Mouse (Mus musculus) liver, embryonic 15.5 days (tissue): ENCODE measurements at regions not wholly inside any gene's neighbourhood (a gene's known extent, or its start where the extent isn't known, plus 50 kb on each side); places are given as distances from the start of the nearest gene placed in this dataset.
"Not testable (repeated sequence)": the region's sequence is repeated elsewhere in the genome, so short reads cannot be mapped to it uniquely, and the experiment has no call there.

ENCODE experiments used
- ATAC-seq: fragments of 200-750 bp; cut with Nextera tagmentation; 2 replicates; pipeline ENCODE4 v1.8.0; 2017; ENCODE audit warnings: moderate number of reproducible peaks, mild to moderate bottlenecking, moderate library complexity; ENCODE audit not compliant: insufficient read depth
- H3K27ac ChIP-seq: fragments of 300-500 bp; sonication (generic); replicated peaks from 2 replicates; pipeline ENCODE4 v1.5.1; 2015; ENCODE audit warnings: mild to moderate bottlenecking, inconsistent platforms
- H3K27me3 ChIP-seq: fragments of 300-500 bp; sonication (generic); 2 replicates; pipeline ENCODE4 v1.6.1; 2015; ENCODE audit warnings: mild to moderate bottlenecking, inconsistent platforms
- H3K36me3 ChIP-seq: fragments of 300-500 bp; sonication (generic); replicated peaks from 2 replicates; pipeline ENCODE4 v1.6.1; 2015; ENCODE audit warnings: moderate library complexity, mild to moderate bottlenecking, inconsistent platforms
- H3K4me1 ChIP-seq: fragments of 300-500 bp; sonication (generic); replicated peaks from 2 replicates; pipeline ENCODE4 v1.6.1; 2015; ENCODE audit warnings: inconsistent platforms
- H3K4me2 ChIP-seq: fragments of 300-500 bp; sonication (generic); 2 replicates; pipeline ENCODE4 v1.6.1; 2015; ENCODE audit warnings: moderate library complexity, mild to moderate bottlenecking, inconsistent platforms
- H3K4me3 ChIP-seq: fragments of 300-500 bp; sonication (generic); replicated peaks from 2 replicates; pipeline ENCODE4 v1.5.1; 2015; ENCODE audit warnings: mild to moderate bottlenecking, inconsistent platforms
- H3K9ac ChIP-seq: fragments of 300-500 bp; sonication (generic); 2 replicates; pipeline ENCODE4 v1.6.1; 2015; ENCODE audit warnings: moderate library complexity, mild to moderate bottlenecking, inconsistent platforms
- H3K9me3 ChIP-seq: fragments of 300-500 bp; sonication (generic); replicated peaks from 2 replicates; pipeline ENCODE4 v1.6.1; 2016; ENCODE audit warnings: inconsistent platforms
- WGBS: fragments of 180-500 bp; shearing (Covaris S2); methylation state at CpG from one replicate; pipeline ENCODE4 v1.1.7; 2015; ENCODE audit warnings: mixed read lengths; ENCODE audit not compliant: insufficient replicate concordance; 5-methylcytosine and 5-hydroxymethylcytosine counted together

GRCm38 (mm10) chr4:94406922-94407321 lies 149.4 kb upstream of the Gm10306 start:
- no peak for ATAC-seq
- Histone ChIP-seq H3K9me3 (no peaks in the 10 kb centered on the region), H3K27ac (no peak overlapping the region), H3K27me3 (no peaks in the 10 kb centered on the region), H3K36me3 (no peaks in the 10 kb centered on the region), H3K4me2 (no peak overlapping the region), H3K4me1 (no peaks in the 10 kb centered on the region), H3K4me3 (no peak overlapping the region), H3K9ac (no peak overlapping the region)
- WGBS = 79% methylated on average over 1 of the region's 1 CpGs

- H3K9ac ChIP-seq = no peak overlapping the region
- 66% methylated on average over 4 of the region's 4 CpGs for WGBS
- no peak overlapping the region for H3K4me2 ChIP-seq
- no peaks in the 10 kb centered on the region for H3K9me3 ChIP-seq
- H3K27me3 ChIP-seq = no peaks in the 10 kb centered on the region
- no peak for ATAC-seq
- no peaks in the 10 kb centered on the region for H3K36me3 ChIP-seq
- no peaks in the 10 kb centered on the region for H3K4me1 ChIP-seq
- H3K27ac ChIP-seq = no peak overlapping the region
- no peak overlapping the region for H3K4me3 ChIP-seq
Observed at GRCm38 (mm10) chr4:94407503-94407902, 148.8 kb upstream of the Gm10306 start.

- Histone ChIP-seq H3K27me3 (no peaks in the 10 kb centered on the region), H3K4me2 (no peak overlapping the region), H3K4me1 (no peaks in the 10 kb centered on the region), H3K27ac (no peak overlapping the region), H3K36me3 (no peaks in the 10 kb centered on the region), H3K4me3 (no peak overlapping the region), H3K9me3 (no peaks in the 10 kb centered on the region), H3K9ac (no peak overlapping the region)
- no peak for ATAC-seq
- WGBS = 65% methylated on average over 2 of the region's 2 CpGs
Observed at GRCm38 (mm10) chr4:94412661-94413060, 143.7 kb upstream of the Gm10306 start.

- WGBS = 37% methylated on average over 10 of the region's 10 CpGs
Observed at GRCm38 (mm10) chr4:94425525-94425924, 130.8 kb upstream of the Gm10306 start.

GRCm38 (mm10) chr4:94427581-94427980 lies 128.8 kb upstream of the Gm10306 start:
- Histone ChIP-seq H3K27ac (no peak overlapping the region), H3K9ac (no peak overlapping the region), H3K36me3 (no peaks in the 10 kb centered on the region), H3K4me1 (no peaks in the 10 kb centered on the region), H3K4me3 (no peak overlapping the region), H3K27me3 (no peaks in the 10 kb centered on the region), H3K9me3 (no peaks in the 10 kb centered on the region), H3K4me2 (no peak overlapping the region)
- 67% methylated on average over 5 of the region's 5 CpGs for WGBS
- ATAC-seq = no peak

More at GRCm38 (mm10) chr4:94425525-94425924, 130.8 kb upstream of the Gm10306 start:
- H3K4me3 ChIP-seq, H3K27ac ChIP-seq, H3K4me2 ChIP-seq, H3K27me3 ChIP-seq, H3K4me1 ChIP-seq, H3K36me3 ChIP-seq, H3K9ac ChIP-seq, ATAC-seq, H3K9me3 ChIP-seq: not testable (repeated sequence)

GRCm38 (mm10) chr4:94432005-94432404 lies 124.3 kb upstream of the Gm10306 start:
- Histone ChIP-seq H3K4me2 (no peak overlapping the region), H3K4me1 (no peaks in the 10 kb centered on the region), H3K27me3 (no peaks in the 10 kb centered on the region), H3K36me3 (no peaks in the 10 kb centered on the region), H3K9me3 (no peaks in the 10 kb centered on the region), H3K9ac (no peak overlapping the region), H3K4me3 (no peak overlapping the region), H3K27ac (no peak overlapping the region)
- 41% methylated on average over 3 of the region's 3 CpGs for WGBS
- no peak for ATAC-seq

GRCm38 (mm10) chr4:94437717-94438435 lies 118.5 kb upstream of the Gm10306 start:
- H3K4me2 ChIP-seq = no peak overlapping the region
- no peak overlapping the region for H3K27ac ChIP-seq
- H3K4me3 ChIP-seq = no peak overlapping the region
- H3K9me3 ChIP-seq = no peaks in the 10 kb centered on the region
- no peaks in the 10 kb centered on the region for H3K36me3 ChIP-seq
- ATAC-seq = no peak
- WGBS = 23% methylated on average over 10 of the region's 10 CpGs
- H3K9ac ChIP-seq = no peak overlapping the region
- H3K4me1 ChIP-seq = peaks cover 5% of the 10 kb centered on the region; the same call in 1 of the 2 replicates
- H3K27me3 ChIP-seq = no peaks in the 10 kb centered on the region

GRCm38 (mm10) chr4:94439159-94439836 lies 117.0 kb upstream of the Gm10306 start:
- 60% methylated on average over 6 of the region's 6 CpGs for WGBS
- Histone ChIP-seq H3K27ac (no peak overlapping the region), H3K27me3 (no peaks in the 10 kb centered on the region)

GRCm38 (mm10) chr4:94446604-94447003 lies 109.7 kb upstream of the Gm10306 start:
- ATAC-seq = no peak
- Histone ChIP-seq H3K27ac (no peak overlapping the region), H3K9me3 (no peaks in the 10 kb centered on the region), H3K4me3 (no peak overlapping the region), H3K9ac (no peak overlapping the region), H3K27me3 (no peaks in the 10 kb centered on the region), H3K4me1 (no peaks in the 10 kb centered on the region), H3K4me2 (no peak overlapping the region), H3K36me3 (no peaks in the 10 kb centered on the region)
- 48% methylated on average over 4 of the region's 4 CpGs for WGBS

More at GRCm38 (mm10) chr4:94439159-94439836, 117.0 kb upstream of the Gm10306 start:
- H3K36me3 ChIP-seq = no peaks in the 10 kb centered on the region
- no peak overlapping the region for H3K4me2 ChIP-seq
- peaks cover 5% of the 10 kb centered on the region; the same call in 1 of the 2 replicates for H3K4me1 ChIP-seq
- no peaks in the 10 kb centered on the region for H3K9me3 ChIP-seq
- no peak overlapping the region for H3K9ac ChIP-seq
- H3K4me3 ChIP-seq = no peak overlapping the region
- no peak for ATAC-seq
